Mouse (Mus musculus) gastrocnemius, postnatal 36 days (tissue): Measurements from ENCODE around the gene Atrn. TPM values are rescaled to one million over a fixed set of nuclear protein-coding genes. Genes with fewer than 3 reads are reported as not detected.
"Not testable (repeated sequence)": the region's sequence is repeated elsewhere in the genome, so short reads cannot be mapped to it uniquely, and the experiment has no call there.

Experiments used
- DNase-seq, 2 experiments: peaks; one replicate each; pipeline ENCODE4 v3.0.0; 2022
- intact Hi-C: fragments of 180-260 bp; cut with DNase I; formaldehyde crosslinking; loops from one replicate; pipeline ENCODE4 v1.15.1; 2025
- total RNA-seq, 2 experiments: library from RNA; stranded (reverse); gene quantifications; 2 replicates each; pipeline ENCODE4 v1.2.3; 2021

Gene Atrn
- total RNA-seq, 2 experiments from 2014 or later, result 13.3 TPM

DNA sequence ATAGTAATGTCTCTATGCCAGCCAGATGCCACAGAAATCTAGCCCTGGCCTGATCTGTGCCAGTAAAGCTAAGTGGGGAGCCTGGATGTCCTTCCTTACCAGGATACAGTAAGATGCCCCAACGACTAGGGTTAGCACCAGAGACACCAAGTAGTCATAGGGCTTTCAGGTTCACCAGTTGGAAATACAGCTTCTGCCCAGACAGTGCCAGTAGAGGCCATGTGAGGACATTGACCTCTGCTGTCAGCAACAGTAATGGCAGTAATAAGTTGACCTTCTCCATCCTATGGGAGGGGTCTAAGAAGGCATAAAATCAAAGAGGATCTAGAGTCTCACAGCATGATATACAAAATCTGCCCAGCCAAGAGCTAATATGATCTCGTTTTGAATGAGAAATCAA is 43.5 kb downstream of the Atrn start:
- intact Hi-C loops, result loop anchor here (2.0 kb wide), 1 partner anchor 131 kb away; no protein-coding TSS in a partner anchor
- no peak for DNase-seq

DNA sequence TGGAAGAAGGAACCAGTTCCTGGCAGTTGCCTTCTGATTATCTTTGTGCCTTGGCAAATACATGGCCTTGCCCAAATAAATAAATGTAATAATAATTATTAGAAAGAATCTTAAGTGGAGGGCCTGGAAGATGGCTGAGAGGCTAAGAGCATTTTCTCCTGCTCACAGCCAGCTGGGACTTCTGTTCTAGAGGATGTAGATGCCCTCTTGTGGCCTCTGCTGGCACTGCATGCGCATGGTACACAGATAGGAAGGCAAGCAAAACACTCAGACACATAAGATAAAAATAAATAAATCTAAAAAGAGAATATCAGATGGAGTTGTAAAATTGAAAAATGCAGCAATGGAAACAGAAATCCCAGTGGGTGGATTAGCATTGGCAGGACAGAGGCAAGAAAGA is 44.3 kb downstream of the Atrn start:
- DNase-seq, result peak; percentile 76 to 81
- intact Hi-C loops, result loop anchor here (2.0 kb wide), 1 partner anchor 132 kb away; no protein-coding TSS in a partner anchor

DNA sequence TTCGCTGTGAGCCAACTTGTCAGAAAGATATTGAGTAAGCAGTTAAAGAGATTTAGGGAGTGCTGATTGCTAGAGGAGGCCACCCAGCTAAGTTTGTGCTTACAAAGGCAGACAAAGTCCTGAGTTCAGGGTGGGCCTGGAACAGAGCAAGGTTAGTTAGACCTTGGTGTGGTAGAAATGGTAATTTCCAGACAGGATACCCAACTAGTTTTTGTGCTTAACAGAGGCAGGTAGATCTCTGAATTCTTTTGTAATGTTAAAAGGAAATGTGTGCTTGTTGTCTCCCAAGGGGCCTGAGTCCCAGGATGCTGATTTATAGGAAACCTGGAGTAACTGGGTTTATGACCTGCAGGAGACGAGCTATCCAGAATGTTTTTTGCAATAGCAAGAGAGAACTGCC is 52.6 kb downstream of the Atrn start:
- intact Hi-C loops, result no loop called here
- no peak for DNase-seq

DNA sequence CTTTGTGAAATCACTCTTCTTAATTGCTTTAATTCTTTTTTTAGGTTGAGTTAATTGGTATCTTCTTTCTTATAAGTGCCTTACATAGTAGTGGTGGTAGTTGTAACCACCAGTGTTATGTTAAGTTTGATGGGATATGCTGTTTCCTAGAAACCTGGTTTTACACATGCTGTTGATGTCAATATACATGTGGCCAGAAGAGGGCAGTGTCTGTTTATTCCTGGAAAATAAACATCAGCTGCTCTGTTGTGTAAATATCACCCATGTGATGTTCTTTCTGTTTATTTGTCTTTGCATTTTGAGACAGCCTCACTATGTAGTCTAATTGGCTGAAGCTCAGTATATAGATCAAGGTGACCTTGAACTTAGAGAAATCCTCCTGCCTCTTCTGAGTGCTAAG is 55.6 kb downstream of the Atrn start:
- intact Hi-C loops, result loop anchor here (10.0 kb wide), 1 partner anchor 293 kb away; no protein-coding TSS in a partner anchor
- DNase-seq, result no peak

DNA sequence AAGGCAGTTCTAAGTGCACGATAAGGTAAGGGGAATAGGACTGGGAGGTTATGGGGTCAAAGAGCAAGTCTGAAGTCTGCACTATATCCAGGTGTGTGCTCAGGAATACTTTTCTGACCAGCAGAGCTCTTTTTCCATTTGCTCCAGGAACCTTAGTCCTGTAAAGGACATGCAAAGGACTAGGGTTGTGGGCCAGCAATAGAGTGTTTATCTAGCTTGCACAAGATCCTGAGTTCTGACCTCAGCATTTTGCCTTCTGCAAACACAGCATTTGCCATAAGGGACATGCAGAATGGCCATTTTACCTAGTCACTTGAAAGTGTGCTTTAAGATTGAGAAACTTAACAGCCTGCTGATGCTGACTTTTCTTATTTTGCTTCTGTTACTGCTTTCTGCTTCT is 58.7 kb downstream of the Atrn start:
- intact Hi-C loops, result loop anchor here (10.0 kb wide), 1 partner anchor 290 kb away; no protein-coding TSS in a partner anchor
- no peak for DNase-seq

DNA sequence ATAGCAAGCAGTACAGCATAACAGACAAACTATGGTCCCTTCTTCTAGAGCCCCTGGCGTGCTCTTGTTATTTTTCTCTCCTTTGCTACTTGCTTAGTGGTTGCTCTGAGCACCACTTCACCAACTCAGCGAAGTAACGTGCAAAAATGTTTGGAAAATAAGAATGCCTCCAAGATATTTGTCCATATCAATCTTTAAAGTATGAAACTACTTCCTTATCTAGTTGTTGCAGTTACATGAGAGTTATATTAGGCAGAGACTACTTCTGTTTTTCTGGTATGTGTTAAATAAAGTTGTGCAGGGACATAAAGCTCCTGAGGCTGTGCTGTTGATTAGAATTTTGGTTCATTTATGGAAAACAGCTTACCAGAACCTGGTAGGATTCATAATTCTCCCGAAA is 64.7 kb downstream of the Atrn start:
- DNase-seq, result no peak
- intact Hi-C loops, result no loop called here

DNA sequence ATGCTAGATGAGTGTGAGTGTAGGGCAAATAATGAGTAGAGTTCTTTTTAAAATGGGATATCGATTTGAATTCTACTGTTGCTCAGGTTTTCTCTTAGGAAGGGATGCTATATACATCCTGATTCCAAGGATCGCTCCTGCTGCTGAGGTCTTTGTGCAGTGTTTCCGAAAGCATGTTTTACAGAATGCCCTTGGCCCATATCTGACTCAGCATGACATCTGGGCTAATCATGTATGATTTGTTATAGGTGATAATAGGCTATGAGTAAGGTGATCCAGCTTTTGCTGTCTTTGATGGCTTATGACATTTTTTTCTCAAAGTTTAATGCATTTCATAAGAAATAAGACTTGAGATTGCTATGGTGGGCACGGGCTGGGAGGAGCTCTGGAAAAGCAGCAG is 66.1 kb downstream of the Atrn start:
- intact Hi-C loops, result no loop called here
- no peak for DNase-seq

DNA sequence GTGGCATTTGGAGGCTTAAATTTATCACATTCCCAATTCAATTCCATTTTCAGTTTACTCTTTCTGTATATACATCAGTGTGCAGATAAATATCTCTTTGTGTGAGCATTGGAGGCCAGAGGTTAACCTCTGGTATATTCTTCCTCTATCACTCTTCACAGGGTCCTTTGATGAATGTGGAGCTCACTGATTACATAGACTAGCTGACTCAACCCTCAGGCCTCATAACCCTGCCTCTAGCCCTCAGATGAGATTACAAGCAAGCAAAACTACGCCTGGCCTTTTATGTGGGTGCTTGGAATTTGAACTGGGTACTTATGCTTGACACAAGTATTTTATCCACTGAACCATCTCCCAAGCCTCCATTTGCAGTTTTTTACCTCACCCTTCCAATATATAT is 68.6 kb downstream of the Atrn start:
- intact Hi-C loops, result no loop called here
- DNase-seq, result no peak

DNA sequence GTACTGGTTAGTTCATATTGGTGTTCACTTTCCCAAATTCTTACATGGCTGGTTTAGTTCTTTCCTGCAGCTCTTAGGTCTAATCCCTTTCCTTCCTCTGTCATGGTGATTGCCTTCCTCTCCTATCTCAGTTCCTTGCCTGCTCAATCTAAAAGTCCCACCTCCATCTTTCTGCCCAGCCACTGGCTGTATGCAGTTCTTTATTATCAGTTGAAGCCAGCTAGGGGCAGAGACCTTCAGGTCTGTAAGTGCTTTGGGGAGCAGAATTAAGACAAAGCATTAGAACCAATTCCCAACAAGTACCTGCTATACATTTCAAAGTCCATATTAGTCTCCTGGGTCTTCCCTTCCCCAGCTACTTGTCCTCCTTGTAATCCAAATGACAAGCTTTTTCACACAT is 71.3 kb downstream of the Atrn start:
- intact Hi-C loops, result no loop called here
- DNase-seq, result no peak

DNA sequence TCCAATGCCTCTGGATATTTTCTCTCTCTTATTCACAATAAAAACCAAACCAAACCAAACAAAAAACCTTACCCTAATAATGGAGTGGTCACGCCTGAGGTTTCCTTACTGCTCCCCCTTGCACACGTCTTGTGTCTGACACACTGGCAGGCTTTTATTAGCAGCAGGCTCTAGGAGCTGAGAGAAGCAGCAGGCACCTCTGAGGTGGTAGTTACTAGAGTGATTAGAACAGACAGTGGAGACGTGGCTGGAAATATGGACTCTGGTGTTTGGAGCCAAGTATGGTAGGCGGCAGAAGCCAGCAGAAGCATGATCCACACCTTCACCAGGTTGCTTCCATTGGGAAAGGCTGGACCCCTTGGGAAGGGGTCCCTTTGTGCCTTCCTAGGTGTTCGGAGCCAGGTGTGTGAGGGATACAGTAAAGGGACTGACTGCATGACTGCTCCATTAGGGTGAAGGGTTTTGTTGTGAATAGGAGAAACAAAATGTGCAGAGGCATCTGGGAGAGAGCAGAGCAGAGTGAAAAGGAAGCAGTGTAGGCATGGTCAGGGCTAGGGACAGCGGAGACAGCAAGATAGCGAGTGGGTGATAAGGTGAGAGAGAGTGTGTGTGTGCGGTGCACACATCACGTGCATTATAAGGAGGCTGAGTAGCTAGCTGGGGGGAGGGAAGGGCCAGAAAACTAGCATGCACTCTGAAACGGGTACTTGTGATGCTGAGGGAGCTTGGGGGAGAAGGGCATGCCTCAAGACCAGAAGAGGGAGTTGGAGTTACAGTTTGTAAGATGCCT is 72.0 kb downstream of the Atrn start:
- intact Hi-C loops, result no loop called here
- no peak for DNase-seq

DNA sequence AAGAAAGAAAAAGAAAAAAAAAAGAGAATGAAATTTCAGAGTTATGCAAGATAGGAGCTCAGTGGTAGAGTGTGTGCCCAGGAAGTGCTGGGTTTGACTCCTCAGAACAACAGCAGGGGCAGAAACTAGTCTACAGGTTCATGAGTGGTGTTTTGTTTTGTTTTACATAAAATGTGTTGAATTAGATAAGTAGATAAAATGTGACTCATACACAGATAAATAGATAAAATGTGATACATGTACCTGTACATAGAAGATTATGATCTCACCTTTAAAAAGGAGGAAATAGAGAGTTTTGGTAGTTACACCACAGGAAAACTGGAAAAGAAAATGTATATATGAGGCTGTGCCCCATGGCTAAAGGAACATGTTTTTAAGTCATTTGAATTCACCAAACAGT is 72.8 kb downstream of the Atrn start:
- intact Hi-C loops, result no loop called here
- DNase-seq, result no peak

DNA sequence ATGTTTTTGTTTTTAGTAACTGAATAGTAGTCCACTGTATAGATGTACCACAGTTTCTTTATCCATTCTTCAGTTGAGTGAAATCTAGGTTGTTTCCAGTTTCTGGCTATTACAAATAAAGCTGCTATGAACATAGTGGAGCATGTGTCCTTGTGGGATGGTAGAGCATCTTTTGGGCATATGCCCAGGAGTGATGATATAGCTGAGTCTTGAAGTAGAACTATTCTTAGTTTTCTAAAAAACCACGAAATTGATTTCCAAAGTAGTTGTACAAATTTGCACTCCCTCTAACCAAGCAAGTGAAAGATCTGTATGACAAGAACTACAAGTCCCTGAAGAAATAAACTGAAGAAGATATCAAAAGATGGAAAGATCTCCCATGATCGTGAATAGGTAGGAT is 86.5 kb downstream of the Atrn start:
- intact Hi-C loops, result no loop called here
- no peak for DNase-seq

DNA sequence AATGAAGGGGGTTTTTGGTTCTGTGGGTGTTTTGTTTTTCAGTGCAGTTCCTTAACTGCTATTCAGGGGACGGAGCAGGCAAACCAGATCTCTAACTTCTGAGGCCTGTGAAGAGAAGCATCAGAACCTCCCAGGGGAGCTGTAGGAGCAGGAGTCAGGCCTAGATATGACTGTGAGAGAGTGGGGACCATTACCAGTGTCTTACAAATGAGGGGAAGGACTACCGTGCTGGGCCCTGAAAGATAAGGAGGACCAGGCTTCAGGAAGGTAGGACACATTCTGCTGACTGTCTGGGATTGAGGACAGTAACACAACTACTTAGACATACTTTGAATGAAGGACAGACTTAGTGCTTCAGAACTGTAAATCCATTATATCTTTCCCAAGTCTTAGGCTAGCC is 102.8 kb downstream of the Atrn start:
- intact Hi-C loops, result no loop called here
- DNase-seq, result no peak

DNA sequence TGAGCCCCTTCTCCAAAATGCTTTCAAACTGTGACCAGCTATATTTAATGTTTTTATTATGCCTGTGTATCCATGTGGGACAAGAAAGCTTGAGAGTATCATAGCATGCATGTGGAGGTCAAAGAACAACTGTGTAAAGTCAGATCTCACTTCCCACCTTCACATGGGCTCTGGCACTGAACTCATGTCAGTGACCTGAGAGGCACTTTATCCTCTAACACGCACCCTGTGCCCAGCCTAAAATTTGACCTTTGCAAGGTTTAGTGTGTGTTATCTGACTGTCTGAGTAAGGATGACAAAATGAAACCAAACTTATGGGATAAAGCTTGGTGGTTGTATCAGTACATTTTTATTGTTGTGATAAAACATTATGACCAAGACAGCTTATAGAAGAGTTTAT is 104.3 kb downstream of the Atrn start:
- DNase-seq, result no peak
- intact Hi-C loops, result no loop called here

DNA sequence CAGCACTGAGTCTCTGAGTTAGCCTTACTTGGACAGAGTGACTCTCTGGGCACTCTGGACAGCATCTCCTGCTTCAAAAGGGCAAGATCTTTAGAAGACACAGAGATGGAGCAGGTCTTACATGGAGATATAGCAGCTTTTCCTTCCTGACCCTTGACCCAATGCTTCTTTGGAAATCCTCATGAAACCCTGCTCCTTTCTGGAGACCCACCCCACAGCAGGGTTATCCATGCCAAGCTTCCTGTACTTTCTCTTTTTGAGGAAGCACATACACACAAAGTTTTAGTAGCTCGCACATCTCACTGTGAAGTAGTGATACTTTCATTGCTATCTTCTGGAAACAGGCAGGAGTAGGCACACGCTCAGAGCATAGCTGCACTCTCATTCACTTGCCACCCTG is 118.9 kb downstream of the Atrn start:
- DNase-seq, result no peak
- intact Hi-C loops, result no loop called here

DNA sequence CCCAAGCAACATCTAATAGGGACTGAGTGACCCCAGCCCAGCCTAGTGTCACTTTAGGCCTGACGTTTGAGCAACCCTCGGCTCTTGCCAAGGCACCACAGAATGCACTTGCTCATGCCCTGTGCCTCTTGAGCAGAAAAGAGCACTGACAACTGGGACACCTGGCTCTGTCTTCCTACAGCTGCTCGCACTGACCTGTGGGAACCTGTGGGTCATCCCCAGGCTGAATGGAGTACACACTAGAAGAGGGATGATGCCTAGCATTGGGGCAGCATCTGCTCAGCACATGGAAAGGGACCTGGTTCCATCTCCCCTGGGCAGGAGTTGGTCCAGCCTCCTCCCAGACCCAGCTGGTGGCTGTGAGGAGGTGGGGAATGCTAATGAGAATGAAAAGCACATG is 120.6 kb downstream of the Atrn start:
- DNase-seq, result no peak
- intact Hi-C loops, result no loop called here

DNA sequence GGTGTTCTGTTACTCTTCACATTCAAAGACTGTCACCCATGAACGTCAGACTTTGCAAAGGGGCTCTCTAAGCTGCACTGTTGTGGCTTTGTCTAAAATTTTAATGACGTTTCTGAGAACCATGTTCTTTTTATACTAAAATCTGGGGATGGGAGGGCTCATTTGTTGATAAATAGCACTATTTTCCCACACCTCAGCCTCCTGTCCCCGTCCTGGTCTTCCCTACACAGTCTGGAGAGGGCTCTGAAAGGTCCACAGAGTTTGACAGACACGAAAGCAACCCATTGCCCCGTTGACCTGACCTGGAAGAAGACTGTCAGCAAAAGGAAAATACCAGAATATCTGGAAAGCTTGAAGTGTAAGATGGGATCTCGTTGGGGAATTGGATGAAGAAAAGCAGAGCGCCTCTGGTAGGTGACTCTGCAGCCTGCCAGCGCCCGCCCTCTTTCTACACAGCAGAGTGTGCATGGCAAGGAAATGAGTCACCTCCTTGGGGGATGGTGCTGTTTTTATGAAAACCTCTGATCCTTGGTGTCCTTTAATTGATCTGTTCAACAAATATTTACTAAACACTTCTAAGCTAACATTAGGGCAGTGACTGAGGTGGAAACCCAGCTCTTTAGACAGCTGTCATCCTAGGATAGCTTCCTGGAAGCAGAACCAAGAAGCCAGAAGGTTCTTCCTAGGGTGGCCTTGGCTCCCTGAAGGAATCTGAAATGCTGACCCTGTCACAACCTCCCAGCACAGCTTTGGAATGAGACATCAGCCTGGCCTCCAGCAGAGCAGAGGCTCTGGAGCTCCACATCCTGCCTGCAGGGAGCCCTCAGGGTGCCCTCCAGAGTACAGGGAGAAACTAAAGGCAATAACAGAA is 123.0 kb downstream of the Atrn start:
- intact Hi-C loops, result no loop called here
- no peak for DNase-seq

DNA sequence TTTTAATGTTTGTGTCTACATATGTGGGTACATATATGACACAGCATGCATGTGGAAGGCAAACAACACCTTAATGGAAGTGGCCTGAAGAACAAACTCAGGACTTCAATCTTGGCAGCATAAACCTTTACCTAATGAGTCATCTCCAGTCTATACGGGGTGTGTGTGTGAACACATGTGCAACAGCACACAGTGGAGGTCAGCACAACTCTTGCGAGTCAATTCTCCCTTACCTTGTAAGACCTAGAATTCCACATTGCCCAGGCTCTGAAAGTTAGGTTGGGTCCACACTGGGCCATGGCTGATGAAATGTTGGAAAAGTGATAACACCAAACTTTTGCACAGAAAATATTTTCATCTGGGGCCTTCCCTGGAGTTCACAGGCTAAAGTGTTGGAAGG is 124.3 kb downstream of the Atrn start:
- intact Hi-C loops, result no loop called here
- DNase-seq, result no peak

DNA sequence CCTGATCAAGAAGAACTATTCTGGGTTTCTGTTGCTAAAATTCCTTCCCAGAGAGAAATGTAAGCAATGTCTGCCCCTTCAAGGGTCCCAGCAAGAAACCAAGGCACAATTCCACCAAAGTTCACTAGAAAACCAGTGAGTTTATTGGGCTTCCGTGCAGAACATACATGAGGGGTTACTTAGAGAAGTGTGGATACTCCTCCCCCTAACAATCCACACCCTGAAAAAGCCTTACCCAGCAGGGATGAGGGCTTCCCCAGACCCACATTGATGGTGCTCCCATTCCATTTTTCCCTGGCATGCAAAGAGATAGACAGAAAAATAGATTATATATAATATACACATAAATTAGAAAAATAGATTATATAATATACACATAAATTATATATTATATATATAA is 124.7 kb downstream of the Atrn start:
- intact Hi-C loops, result no loop called here
- DNase-seq, result no peak

DNA sequence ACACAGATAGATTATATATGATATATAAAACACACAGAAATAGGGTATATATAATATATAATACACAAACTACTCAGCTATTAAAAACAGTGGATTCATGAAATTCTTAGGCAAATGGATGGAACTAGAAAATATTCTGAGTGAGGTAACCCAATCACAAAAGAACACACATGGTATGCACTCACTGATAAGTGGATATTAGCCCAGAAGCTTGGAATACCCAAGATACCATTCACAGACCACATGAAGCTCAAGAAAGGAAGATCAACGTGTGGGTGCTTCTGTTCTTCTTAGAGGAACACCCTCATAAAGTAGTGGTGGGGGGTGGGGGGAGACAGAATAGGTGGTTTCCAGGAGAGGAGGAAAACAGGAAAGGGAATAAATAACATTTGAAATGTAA is 125.1 kb downstream of the Atrn start:
- intact Hi-C loops, DNase-seq: not testable (repeated sequence)

DNA sequence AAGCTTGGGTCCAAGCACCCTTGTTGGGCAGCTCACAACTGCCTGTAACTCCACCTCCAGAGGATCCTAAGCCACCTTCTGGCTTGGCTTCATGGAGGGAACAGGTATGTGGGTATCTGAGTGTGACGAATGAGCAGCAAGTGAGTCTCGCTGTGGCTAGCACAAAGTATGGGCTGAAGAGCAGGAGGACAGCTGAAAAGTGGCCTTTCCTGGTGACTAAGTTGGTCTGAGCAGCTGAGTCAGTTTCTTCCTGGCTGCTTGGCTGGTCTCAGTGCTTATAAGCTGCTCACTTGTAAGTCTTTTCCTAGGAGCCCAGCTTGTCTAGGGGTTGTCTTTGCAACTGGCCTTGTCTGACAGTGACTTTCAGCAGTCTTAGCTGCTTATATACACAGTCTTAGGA is 130.0 kb downstream of the Atrn start:
- intact Hi-C loops, result no loop called here
- no peak for DNase-seq

DNA sequence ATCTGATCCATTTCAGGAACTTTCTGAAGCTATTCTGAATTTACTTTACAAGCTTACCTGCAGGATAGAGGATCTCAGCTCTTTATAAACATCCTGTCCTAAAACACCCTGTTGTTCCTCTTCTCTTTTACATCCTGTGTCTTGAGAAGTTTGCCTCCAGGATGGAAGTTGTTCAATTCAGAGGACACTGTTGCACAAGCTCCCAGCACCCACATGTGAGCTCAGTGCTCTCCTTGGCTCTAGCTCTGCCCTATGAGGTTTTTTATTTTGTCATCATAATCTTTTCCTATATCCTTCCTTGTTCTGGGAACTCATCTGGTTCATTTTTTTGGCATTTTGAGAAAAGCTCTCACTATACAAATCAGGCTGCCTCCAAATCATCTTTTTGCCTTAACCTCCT is 130.5 kb downstream of the Atrn start:
- intact Hi-C loops, result no loop called here
- DNase-seq, result no peak
